Mouse (Mus musculus): ENCODE data around the gene Cntn3.

The Cntn3 gene

GRCm38 (mm10) chr6:102438353-102438752 lies 134.5 kb downstream of the Cntn3 start:
- DNase-seq, result no peak

GRCm38 (mm10) chr6:102427549-102427948 lies 145.4 kb downstream of the Cntn3 start:
- no peak for DNase-seq

- DNase-seq, result no peak
Measured at GRCm38 (mm10) chr6:102421781-102422180, 151.1 kb downstream of the Cntn3 start.

GRCm38 (mm10) chr6:102388590-102388989 lies 184.3 kb downstream of the Cntn3 start:
- DNase-seq, result no peak

GRCm38 (mm10) chr6:102372112-102372511 lies 200.8 kb downstream of the Cntn3 start:
- no peak for DNase-seq

- no peak for DNase-seq
Measured at GRCm38 (mm10) chr6:102363880-102364279, 209.0 kb downstream of the Cntn3 start.

- DNase-seq, result no peak
Measured at GRCm38 (mm10) chr6:102363291-102363832, 209.5 kb downstream of the Cntn3 start.

- no peak for DNase-seq
Measured at GRCm38 (mm10) chr6:102332144-102332543, 240.8 kb downstream of the Cntn3 start.

GRCm38 (mm10) chr6:102326711-102327110 lies 246.2 kb downstream of the Cntn3 start:
- no peak for DNase-seq

- no peak for DNase-seq
Measured at GRCm38 (mm10) chr6:102322614-102323284, 250.2 kb downstream of the Cntn3 start.

GRCm38 (mm10) chr6:102319755-102320154 lies 253.1 kb downstream of the Cntn3 start:
- DNase-seq, result no peak

- no peak for DNase-seq
Measured at GRCm38 (mm10) chr6:102282889-102283288, 290.0 kb downstream of the Cntn3 start.

- no peak for DNase-seq
Measured at GRCm38 (mm10) chr6:102231015-102231414, 341.9 kb downstream of the Cntn3 start.

- DNase-seq, result no peak
Measured at GRCm38 (mm10) chr6:102186316-102186715, 386.6 kb downstream of the Cntn3 start.

- DNase-seq, result peak; percentile 3
Measured at GRCm38 (mm10) chr6:102170913-102171312, 402.0 kb downstream of the Cntn3 start.

GRCm38 (mm10) chr6:102161186-102161585 lies 411.7 kb downstream of the Cntn3 start:
- DNase-seq, result no peak

GRCm38 (mm10) chr6:102121676-102122075 lies 451.2 kb downstream of the Cntn3 start:
- no peak for DNase-seq

GRCm38 (mm10) chr6:102120003-102120402 lies 452.9 kb downstream of the Cntn3 start:
- DNase-seq, result no peak

- no peak for DNase-seq
Measured at GRCm38 (mm10) chr6:102113629-102114028, 459.3 kb downstream of the Cntn3 start.

Data from thymus, postnatal 14 days (tissue).